Mouse (Mus musculus) thymus, postnatal 10 days (tissue): ENCODE data around the gene Slc35d2.

Experiments used
- DNase-seq, 2 experiments: peaks; one replicate each; pipeline ENCODE4 v3.0.0; 2021; ENCODE audit warnings: low spot score in 2 of 2

Slc35d2 gene

DNA sequence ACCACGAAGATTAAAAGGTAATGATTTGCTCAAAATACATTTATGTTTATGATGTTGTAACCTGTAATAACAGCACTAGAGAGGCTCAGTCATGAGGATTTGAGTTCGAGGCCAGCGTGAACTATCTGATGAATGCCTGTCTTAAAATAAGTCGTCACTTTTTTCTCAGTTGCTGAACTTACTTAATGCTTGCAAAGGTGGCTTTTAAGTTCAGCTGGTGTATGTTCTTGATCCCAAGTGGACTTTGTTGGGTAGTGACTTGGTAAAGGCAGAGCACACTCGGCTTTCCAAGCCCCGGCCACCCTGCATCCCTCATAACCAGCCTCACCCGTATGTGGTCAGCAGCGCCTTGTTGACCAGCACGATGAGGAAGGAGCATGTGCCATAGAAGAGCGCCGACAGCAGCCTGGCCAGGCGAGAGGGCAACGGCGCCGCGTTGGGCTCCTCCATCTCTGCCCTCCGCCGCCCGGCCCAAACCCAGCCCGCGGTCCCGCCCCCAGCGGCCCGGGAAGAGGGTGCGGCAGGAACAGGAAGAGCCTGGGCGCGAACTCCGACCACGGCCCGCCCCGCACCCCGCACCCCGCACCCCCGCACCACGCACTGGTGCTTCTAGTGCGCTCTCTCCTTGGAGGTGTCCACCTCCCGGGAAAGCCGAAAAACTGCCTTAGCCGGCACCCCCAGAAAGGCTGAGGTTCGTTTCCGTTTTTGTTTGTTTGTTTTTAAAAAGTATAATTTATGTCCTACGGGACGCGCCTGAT is at the start of gene Slc35d2:
Gene Slc35d2, minus strand, starts transcription at position 511 of the 758 bp plus-strand sequence.
- DNase-seq = peak; percentile 20 to 50

DNA sequence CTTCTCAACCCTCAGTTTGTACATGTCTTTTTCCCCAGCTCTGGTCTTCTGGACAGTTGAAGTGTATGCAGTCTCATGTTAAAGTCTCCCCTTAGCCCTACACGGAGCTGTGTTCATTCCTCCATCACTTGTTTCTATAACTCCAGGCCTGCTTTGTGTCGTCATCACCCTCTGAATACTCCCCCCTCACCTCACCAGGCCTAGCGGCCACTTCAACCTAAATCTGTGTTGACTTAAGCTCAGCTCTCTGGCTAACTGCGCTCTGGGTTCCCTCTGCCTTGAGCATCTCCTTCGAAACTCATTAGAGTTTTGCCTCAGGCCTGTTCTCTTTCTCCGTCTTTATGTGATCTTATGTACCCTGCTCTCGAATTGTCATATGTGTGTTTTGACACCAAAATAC is 48.8 kb upstream of the Slc35d2 start:
- DNase-seq = no peak

DNA sequence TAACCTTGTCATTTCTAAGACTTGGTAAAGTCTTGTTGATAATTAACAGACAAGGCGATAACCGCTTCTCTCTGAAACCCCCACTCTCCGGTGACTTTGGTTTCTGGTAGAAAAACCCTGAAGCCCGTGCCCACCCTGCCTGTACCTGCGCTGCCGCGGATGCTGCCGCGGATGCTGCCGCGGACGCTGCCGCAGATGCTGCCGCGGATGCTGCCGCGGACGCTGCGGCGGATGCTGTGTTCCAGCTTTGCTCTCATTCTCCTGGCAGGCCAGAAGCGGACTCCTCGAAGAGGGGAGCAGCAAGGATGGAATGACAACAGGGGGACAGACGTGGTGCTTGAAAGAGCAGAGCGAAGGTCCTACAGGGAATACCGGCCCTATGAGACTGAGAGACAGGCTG is 40.6 kb upstream of the Slc35d2 start:
- no peak for DNase-seq

DNA sequence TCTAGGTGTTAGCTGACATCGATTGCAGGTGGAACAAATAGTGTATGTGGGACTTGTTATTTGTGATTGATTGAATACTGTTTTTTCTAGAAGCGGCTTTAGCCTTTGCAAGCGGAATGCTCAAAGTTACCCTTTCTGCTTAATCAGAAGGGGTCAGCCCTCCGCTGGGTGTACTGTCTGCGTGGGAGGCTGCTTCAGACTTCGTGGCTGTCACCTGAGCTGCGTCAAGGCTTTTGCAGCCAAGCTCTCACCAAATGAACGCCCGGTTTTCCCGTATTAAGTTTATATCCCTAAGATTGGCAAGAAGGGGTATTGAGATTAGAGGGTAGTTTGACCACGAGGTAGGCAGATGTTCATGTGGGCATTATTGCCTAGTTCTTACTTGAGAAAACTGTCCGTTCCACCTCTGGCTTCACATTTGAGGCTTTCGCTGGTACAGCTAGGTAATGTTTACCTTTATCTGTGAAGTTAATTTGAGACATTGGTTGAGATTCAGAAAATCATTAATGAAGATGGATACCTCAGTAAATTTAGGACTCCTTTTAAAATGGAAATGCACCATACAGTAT is 34.1 kb upstream of the Slc35d2 start:
- no peak for DNase-seq

DNA sequence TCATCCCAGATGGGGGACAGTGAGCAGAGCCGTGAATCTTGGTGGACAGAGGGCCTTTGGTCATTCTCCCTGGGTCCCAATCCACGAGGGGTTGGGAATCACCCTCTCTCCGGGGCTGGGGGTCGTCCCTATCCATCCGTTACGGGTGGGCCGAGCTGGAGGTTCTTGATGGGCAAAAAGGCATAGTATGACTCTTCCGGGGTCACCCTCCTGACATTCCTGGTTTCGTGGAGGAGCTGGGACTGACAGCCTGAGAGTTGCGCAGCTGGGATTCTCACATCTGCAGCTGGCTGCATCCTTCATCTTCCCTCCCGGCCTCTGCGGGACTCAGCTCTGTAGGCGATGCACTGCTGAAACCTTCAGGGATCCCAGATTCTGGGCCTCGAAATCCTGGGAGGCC is 33.5 kb upstream of the Slc35d2 start:
- peak in 1 of 2 experiments; percentile 9 for DNase-seq

DNA sequence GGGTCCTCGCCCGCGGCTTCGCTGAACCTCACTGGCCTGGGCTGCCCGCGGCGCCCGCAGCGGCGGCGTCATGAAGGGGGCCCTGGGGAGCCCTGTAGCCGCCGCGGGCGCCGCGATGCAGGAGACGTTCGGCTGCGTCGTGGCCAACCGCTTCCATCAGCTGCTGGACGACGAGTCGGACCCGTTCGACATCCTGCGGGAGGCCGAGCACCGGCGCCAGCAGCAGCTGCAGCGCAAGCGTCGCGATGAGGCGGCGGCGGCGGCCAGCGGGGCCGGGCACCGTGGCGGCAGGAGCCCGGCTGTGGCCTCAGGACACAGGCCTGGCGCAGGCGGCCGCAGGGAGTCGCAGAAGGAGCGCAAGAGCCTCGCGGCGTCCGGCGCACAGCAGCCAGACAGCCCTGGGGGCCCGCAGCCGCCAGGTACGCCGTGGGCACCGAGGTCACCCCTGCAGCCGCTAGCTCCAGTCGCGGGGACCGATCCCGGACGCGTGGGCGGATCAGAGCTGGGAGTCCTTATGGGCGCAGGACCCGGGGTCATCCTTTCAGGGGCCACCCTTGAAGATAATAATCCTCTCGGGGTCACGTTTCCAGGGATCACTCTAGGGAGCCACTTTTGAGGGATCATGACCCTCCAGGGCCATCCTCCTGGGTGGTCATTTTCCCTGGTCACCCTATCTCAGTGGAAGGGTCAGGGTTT is 32.9 kb upstream of the Slc35d2 start:
- peak; percentile 45 to 50 for DNase-seq

DNA sequence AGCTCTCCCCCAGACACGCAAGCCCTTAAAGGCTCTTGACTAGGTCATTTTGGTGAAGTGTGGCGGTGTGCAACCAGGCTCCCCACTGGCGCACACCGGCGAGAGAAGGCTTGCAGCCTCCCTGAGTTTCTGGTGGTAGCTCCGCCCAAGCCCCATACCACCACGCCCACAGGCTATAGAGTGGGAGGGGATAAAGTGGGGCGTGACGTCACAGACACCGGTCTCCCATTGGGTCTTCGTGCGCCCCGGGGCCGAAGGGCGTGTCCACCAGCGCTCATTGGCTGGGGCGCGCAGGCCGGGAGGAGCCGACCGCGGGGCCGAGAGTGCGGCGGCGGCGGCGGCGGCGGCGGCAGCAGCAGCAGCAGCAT is 32.4 kb upstream of the Slc35d2 start, which contains the start of gene Habp4:
Gene Habp4, plus strand, starts transcription at position 277 of the 368 bp plus-strand sequence.
- DNase-seq = peak; percentile 98

DNA sequence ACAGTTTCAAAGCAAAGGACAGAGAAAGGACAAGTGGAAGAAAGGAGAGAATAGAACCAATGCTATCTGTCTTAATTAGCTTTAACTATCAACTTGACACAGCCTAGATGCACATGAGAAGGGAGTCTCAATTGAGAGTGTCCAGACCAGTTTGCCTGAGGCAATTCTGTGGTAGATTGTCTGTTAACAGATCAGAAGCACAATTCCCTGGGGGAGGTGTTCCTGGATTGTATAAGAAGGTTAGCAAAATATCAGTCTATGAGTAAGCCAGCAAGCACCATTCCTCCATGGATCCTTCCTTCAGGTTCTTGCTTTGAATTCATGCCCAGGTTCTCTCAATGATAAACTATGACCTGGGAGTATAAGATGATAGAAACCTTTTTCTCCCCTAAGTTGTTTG is 27.8 kb upstream of the Slc35d2 start:
- no peak for DNase-seq

DNA sequence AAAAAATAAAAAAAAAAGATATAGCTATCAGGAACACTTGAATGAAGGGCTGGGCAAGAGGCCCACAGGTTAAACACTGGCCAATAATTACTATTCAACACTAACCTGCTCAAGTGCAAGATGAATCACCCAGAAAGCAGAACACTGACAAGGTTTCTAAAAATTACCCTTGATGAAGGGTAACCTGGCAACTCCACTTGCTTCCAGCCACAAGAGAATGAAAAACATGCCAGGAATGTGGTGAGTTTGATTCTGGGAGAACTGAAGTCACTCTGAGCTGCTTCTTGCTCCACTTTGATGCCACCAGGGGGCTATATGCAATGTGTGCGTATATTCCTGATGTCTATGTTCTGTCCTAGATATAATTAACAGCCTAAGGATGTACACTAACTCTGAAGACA is 26.0 kb upstream of the Slc35d2 start:
- no peak for DNase-seq

DNA sequence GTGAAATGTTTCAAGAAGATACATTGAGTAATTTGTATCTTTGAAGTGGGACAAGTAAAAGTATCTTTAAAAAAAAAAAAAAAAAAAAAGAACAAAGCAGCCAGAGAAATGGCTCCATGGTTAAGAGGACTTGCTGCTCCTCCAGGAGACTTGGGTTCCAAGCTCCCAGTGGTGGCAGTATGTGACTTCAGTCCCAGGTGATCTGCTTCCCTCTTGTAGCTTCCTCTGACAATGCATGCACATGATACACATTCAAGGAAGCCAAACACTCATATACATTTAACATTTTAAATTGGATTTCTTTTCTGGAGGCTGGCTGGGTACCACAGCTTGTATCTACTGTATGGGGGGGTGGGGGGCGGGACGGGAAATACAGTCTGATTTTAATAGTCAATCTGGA is 25.5 kb upstream of the Slc35d2 start:
- no peak for DNase-seq

DNA sequence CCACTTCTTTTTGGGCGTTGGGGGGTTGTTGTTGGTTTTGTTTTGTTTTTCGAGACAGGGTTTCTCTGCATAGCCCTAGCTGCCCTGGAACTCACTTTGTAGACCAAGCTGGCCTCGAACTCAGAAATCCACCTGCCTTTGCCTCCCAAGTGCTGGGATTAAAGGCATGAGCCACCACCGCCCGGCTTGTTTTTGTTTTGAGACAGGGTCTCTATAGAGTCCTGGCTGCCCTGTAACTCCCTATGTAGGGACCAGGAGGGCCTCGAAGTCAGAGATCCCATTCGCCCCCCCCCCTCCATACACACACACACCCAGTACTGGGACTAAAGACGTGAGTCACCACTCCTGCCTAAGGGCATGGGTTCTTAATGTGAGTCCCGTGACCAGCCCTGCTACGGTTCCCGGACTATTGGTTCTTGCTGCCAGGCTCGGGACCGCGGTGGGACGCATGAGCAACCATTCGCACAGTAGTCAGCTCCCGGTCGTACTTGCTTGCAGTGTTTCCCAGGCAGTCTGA is 24.6 kb upstream of the Slc35d2 start:
- DNase-seq = peak in 1 of 2 experiments; percentile 26

DNA sequence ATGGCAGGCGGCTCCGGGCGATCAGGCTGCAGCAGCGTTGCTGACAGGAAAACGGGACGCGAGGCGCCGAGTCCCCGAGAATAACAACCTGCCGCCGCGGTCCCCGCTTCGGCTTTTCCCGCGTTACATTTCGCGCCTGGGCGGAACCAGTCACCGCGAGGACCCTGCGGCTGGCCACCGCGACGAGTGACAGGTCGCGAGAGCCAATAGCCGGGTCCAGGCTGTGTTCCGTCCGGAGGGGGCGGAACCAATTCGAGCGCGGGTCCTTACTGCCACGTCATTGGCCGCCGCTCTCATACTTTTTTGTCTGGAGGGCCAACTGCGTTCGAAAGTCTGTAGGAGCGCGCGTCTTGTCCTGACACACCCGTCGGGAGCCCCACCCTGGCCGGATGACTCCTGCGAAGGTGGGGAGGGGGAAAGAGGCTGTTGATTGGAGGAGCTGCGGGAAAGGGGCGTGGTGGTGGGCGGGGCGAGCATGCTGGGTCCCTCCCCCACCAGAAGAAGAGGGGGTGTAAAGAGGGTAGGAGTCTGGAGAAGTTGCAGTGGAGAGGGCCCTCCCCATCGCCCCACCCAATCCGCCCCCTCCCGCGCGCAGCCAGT is 24.0 kb upstream of the Slc35d2 start, which contains the start of gene Zfp367:
Gene Zfp367, minus strand, starts transcription at position 120 of the 600 bp plus-strand sequence.
- DNase-seq = peak; percentile 99 to 100

DNA sequence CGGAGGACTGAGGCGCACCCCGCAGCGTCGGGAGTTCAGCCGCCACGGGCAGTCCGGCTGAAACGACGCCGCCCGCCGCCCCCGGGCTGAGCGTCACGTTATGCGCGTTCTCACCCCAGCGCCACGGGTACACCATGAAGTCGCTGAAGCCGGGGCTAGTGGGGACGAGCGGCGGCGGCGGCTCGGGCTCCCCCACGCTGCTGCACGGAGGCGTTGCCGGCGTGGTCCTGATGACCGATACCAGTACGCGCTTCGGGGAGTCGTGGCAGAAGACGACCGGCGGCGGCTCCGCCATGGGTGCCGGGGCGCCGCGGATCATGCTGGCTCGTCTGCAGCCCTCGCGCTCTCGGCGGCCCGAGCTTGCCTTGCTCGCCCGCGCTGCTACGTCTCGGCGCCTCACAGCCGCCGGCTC is 23.5 kb upstream of the Slc35d2 start:
- DNase-seq = peak in 1 of 2 experiments; percentile 37

DNA sequence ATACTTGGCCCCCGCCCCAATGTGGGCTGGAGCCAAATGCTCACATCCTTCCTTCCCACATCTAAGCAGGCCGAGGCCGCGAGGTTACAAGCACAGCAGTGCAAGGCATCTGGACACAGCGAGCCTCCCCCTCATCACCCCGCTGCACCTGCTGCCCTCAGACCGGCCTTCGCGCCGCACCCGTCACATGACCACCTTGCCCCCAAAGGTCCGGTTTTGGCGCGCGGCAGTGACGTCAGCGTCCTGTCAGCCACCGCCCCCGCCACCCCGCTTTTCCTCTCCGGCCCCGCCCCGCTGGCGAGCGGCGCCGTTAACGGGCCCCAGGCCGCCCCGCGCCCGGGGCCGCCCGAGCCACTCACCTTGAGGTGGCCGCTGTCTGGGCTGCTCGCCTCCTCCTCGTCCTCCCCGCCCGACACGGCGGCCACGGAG is 23.1 kb upstream of the Slc35d2 start:
- peak; percentile 68 to 72 for DNase-seq

DNA sequence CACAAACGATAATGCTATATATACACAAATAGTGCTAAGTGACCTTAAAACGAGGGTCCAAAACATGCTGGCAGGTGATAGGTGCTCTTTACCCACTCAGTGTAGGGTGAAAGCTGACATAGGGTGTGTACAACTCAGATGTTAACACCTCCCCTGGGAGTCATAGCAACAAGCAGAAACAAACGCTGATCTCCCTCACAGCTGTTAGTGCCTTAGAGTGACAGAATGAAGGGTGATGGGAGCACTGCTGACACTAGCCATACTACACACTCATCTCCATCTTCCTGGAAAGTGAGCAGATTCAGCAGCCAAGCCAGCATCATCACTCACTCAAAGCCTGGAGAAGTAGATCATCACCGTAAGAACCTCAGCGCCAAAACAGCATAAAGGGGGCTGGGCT is 21.0 kb upstream of the Slc35d2 start:
- DNase-seq = no peak

DNA sequence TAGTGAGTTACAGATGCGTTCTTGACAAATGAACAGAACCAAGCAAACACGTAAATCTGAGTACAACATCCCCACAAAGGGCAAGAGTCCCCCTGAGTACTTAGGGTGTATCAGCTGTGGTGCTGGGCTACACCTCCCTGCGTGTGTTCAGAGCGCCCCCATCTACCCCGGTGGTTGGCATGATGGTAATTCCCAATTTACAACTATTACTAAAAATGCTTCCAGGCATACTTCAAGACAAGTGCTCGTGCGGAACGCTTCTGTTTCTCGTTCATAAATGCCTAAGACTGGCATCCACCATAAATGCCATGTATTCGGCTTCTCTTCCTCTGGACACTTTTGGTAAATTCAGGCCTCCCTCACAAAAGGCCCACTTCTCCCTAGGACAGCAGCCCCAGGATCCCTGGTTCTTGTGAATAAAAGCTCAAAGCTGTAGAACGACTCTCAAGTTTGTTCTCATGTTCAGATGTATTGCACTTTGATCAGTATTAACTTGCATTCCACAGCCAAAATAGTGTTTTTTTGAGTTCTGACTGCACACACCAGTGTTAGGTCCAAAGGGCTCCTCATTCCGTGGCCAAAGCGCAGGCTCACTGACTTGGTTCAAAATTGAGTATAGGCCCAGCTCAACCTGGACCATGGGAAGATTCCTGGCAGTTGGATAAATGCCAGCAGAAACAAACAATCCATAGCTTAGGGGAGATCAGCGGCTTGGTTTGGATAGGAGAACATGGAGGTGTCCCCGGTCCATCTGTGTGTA is 628 bp upstream of the Slc35d2 start:
- peak; percentile 24 to 49 for DNase-seq

DNA sequence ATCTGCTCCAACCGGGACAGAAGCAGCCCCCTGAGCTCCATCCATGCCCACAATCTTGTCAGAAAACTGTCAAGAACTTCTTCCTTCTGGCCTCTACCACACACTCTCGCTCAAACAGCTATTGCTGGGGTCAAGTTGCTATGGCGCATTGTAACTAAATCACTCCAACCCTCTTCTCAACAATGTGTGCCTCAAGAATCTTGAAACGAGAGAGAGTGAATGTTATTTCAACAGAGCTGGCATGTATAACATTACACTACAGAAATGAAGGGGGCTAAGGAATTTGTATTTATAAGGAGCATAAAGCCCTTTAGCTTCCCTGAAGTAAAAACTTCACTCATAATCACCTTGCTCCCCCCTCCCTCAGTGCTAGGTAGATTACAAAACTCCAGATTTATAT is 2.9 kb downstream of the Slc35d2 start:
- DNase-seq = no peak

DNA sequence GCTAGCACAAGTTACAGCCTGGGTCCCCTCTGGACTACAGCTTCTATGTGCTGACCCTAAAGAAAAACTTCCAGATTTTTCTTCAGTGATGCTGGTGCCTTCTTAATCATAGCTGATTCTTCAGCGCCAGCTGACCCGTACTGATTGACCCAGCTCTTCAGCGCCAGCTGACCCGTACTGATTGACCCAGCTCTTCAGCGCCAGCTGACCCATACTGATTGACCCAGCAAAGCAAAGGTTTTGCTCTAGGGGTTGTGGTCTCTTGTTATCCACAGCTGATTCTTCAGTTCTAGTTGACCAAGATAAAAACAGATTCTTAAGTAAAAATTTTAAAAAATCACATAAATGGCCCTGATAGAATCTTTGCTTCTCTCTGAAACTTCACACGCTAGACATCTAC is 4.3 kb downstream of the Slc35d2 start:
- DNase-seq = no peak

DNA sequence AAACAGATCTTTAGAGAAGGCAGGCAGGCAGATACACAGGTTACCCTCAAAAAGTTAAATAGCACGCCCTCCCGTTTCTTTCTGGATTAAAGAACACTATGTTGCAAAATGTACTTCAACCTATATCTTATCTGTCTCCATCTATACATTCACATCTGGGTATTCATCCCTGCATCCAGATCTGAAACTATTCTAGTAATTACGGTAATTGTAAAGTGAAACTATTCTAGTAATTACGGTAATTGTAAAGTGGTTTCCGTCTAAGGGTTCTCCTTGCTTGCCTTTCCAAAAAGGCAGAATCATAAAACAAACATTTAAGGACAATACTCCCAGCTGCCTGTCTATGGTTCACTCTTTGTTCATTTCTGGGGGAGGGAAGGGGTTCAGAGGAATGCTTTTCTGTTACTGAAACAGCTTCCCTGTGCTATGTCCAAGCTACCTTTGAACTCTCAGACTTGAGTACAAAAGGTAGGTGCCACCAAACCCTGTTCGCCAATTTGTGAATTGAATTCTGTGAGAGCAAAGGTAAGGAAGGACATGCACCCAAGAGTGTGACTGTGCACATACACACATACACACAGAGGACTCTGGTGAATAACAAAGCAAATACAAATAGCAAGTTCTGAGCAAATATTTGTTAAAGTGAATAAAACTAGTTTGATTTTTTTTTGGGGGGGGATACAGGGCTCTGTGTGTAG is 5.5 kb downstream of the Slc35d2 start:
- DNase-seq = no peak

DNA sequence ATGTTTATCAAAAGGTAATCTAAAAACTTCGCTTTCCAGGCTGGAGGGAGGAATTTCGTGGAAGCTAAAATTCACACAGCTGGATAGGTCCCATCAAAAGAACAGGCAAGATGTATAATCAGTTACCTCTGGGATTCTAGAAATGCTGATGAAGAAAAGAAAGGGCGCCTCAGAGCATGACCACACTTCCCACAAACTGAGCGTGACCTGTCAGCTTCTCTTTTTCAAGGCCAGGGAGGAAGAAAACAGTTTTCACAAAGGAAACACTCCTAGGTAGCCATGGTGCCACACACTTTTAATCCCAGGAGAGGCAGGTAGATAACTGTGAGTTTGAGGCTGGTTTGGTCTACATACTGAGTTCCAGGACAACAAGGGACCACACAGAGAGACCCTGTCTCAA is 8.4 kb downstream of the Slc35d2 start:
- DNase-seq = no peak

DNA sequence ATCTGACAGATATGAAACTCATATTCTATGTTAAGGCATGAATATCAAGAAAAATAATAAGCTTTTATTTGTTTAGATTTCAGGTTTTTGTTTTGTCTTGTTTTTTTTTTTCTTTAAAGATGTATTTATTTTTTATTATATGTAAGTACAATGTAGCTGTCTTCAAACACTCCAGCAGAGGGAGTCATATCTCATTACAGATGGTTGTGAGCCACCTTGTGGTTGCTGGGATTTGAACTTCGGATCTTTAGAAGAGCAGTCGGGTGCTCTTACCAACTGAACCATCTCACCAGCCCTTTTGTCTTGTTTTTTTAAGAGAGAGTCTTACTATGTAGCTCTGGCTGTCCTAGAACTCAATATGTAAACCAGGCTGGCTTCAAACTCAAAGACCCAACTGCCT is 11.7 kb downstream of the Slc35d2 start:
- DNase-seq = no peak
